Mouse (Mus musculus) testis, adult 2 months (tissue): ENCODE results near the gene Mrpl14.

Experiments
- CTCF ChIP-seq: fragments of 200-500 bp; IDR thresholded peaks from 2 replicates; pipeline ENCODE4 v1.5.1; 2012; ENCODE audit warnings: low read depth, mild to moderate bottlenecking, inconsistent platforms, low read length, moderate library complexity; ENCODE audit not compliant: control insufficient read depth, insufficient read depth, insufficient replicate concordance
- POLR2A ChIP-seq: fragments of 200-500 bp; IDR thresholded peaks from 2 replicates; pipeline ENCODE4 v1.6.1; 2012; ENCODE audit warnings: low read depth, mild to moderate bottlenecking, inconsistent platforms, low read length, moderate library complexity; ENCODE audit not compliant: control insufficient read depth

- TF ChIP-seq CTCF (peak; percentile 99), POLR2A (no peak)
Observed at GRCm38 (mm10) chr17:45663106-45663919, 22.8 kb upstream of the Mrpl14 start.
